Mouse (Mus musculus) hindbrain, embryonic 10.5 days (tissue): ENCODE measurements around the gene Man1a. TPM values are rescaled to one million over a fixed set of nuclear protein-coding genes. Genes with fewer than 3 reads are reported as not detected.

Source experiments
- DNase-seq: peaks from one replicate; pipeline ENCODE4 v3.0.0-alpha.2; 2017; ENCODE audit warnings: low spot score
- H3K27ac ChIP-seq: fragments of 300-500 bp; sonication (generic); 2 replicates; pipeline ENCODE4 v1.5.1; 2016; ENCODE audit warnings: mild to moderate bottlenecking, moderate library complexity
- H3K27me3 ChIP-seq: fragments of 300-500 bp; sonication (generic); 2 replicates; pipeline ENCODE4 v1.6.1; 2016; ENCODE audit warnings: mild to moderate bottlenecking; ENCODE audit not compliant: poor library complexity, insufficient read depth, severe bottlenecking
- H3K36me3 ChIP-seq: fragments of 300-500 bp; sonication (generic); 2 replicates; pipeline ENCODE4 v1.6.1; 2016; ENCODE audit warnings: mild to moderate bottlenecking, moderate library complexity
- H3K4me1 ChIP-seq: fragments of 300-500 bp; sonication (generic); replicated peaks from 2 replicates; pipeline ENCODE4 v1.6.1; 2016; ENCODE audit warnings: mild to moderate bottlenecking
- H3K4me3 ChIP-seq: fragments of 300-500 bp; sonication (generic); 2 replicates; pipeline ENCODE4 v1.5.1; 2016; ENCODE audit warnings: mild to moderate bottlenecking, moderate library complexity
- H3K9me3 ChIP-seq: fragments of 300-500 bp; sonication (generic); 2 replicates; pipeline ENCODE4 v1.6.1; 2016; ENCODE audit warnings: mild to moderate bottlenecking, moderate library complexity
- WGBS: fragments of 180-500 bp; shearing (Covaris S2); methylation state at CpG from one replicate; pipeline ENCODE4 v1.1.7; 2016; 5-methylcytosine and 5-hydroxymethylcytosine counted together
- polyA plus RNA-seq: library from polyadenylated mRNA; unstranded; fragments of >200 nt; fragmentation: Nextera tagmentation; extraction: Ambion mirVana; gene quantifications from 2 replicates; pipeline ENCODE4 v1.2.1, GENCODE M21; 2016

Man1a gene
- polyA plus RNA-seq, 1 experiment from 2014 or later: 2.1 TPM

DNA sequence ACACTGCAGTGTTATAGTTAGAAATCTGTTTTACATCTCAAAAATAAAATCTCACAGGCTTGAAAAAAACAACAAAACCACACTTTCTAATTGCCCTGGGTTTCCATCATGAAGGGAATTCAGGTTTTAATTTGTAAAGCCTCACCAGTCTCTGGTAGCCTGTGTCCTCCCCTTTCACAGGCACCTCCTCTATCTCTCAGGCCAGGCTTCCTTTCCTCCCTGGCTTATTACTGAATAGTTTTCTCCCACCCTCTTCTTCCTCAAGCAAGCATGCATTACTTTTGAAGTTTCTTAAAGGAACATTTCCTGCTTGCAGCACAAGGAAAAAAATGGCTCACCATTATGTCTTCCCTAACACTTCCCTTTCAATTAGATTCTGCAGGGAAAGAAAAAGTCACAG, 80.2 kb downstream of the Man1a start:
- no peaks in the 10 kb centered on the region for H3K27me3 ChIP-seq
- no peak overlapping the region for H3K4me3 ChIP-seq
- H3K4me1 ChIP-seq: no peaks in the 10 kb centered on the region
- DNase-seq: no peak
- H3K27ac ChIP-seq: no peak overlapping the region
- H3K36me3 ChIP-seq: no peaks in the 10 kb centered on the region
- no peaks in the 10 kb centered on the region for H3K9me3 ChIP-seq

DNA sequence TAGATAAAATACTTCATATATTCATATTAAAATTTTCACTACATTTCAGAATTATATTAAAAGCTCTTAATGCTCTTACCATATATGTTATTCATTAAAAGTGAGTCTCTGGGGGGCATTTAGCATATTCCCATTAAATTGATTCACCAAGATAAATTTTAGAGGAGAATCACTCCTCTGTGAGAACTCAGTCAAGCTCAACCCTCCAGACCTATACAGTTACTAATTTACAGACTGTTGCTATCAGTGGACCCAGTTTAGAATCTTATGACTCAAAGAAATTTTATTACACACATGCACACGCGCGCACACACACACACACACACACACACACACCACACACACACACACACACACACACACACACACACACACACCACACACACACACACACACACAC, 81.8 kb downstream of the Man1a start:
- H3K4me3 ChIP-seq: no peak overlapping the region
- DNase-seq: no peak
- no peaks in the 10 kb centered on the region for H3K4me1 ChIP-seq
- no peaks in the 10 kb centered on the region for H3K36me3 ChIP-seq
- H3K9me3 ChIP-seq: no peaks in the 10 kb centered on the region
- H3K27me3 ChIP-seq: no peaks in the 10 kb centered on the region
- no peak overlapping the region for H3K27ac ChIP-seq
- WGBS: 98% methylated on average over 3 of the region's 3 CpGs

GRCm38 (mm10) chr10:53990434-53990833, 86.0 kb downstream of the Man1a start:
- H3K4me1 ChIP-seq: no peaks in the 10 kb centered on the region
- H3K27ac ChIP-seq: no peak overlapping the region
- H3K27me3 ChIP-seq: no peaks in the 10 kb centered on the region
- no peak overlapping the region for H3K4me3 ChIP-seq
- H3K36me3 ChIP-seq: no peaks in the 10 kb centered on the region
- no peak for DNase-seq
- H3K9me3 ChIP-seq: no peaks in the 10 kb centered on the region
- 87% methylated on average over 4 of the region's 4 CpGs for WGBS

DNA sequence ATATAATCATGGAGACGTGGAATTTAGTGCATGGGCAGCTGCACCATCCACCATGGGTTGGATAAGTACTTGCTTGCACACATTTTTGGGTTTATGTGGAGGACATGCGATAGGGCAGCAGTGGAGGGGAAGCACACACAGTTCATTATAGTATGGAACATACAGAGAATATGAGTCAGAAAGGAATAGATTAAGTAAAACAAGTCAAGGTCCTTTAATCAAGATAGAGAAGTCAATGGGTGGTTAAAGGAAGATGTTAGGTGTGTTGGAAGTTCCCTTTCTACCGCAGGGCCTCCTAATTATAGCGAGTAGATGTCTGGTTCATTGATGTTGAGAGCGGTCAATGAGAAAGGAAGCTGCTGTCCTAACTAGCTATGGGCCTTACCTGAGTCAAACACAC, 91.5 kb downstream of the Man1a start:
- Histone ChIP-seq H3K4me1 (no peaks in the 10 kb centered on the region), H3K4me3 (no peak overlapping the region), H3K27me3 (no peaks in the 10 kb centered on the region), H3K27ac (no peak overlapping the region), H3K9me3 (no peaks in the 10 kb centered on the region), H3K36me3 (no peaks in the 10 kb centered on the region)
- WGBS: 95% methylated on average over 5 of the region's 5 CpGs
- no peak for DNase-seq

DNA sequence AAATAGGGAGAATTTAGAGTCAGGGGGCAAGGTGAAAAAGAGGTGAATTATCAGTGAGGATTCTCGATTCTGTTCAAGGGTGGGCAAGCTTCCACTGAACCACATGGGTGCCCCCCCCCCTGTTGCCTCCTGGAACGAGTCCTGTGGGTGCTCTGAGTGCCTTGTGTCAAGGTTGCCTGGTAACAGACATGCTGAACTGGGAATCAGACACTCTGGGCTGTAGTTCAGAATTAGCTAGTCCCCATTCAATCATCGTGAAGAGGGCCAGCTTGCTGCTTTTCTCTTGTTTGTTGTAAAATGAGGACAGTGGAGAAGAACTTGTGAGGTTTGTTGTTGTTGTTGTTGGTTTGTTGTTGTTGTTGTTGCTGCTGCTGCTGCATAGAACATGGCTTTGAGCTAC, 92.3 kb downstream of the Man1a start:
- no peaks in the 10 kb centered on the region for H3K36me3 ChIP-seq
- H3K4me1 ChIP-seq: no peaks in the 10 kb centered on the region
- no peaks in the 10 kb centered on the region for H3K27me3 ChIP-seq
- no peak overlapping the region for H3K4me3 ChIP-seq
- H3K9me3 ChIP-seq: no peaks in the 10 kb centered on the region
- H3K27ac ChIP-seq: no peak overlapping the region
- WGBS: 58% methylated on average over 3 of the region's 3 CpGs
- DNase-seq: no peak

DNA sequence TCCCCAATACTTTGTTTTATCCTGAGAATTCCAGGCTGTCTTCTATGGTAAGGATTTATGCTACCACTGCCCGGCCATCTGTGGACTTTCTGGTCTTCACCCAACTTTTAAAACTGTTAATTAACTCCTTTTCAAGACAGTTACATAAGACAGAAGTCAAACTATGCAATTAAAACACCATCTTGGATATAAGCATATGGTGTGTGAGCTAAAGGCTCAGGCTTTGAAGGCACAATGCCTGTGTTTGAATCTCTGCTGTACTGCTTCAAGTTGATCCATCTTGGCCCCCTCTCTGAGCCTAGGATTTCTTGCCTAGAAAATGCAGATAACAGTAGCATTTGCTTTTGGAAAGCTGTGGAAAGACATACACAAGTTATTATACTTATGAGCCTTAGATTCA, 97.8 kb downstream of the Man1a start:
- Histone ChIP-seq H3K36me3 (no peaks in the 10 kb centered on the region), H3K4me3 (no peak overlapping the region), H3K4me1 (no peaks in the 10 kb centered on the region), H3K27me3 (no peaks in the 10 kb centered on the region), H3K27ac (no peak overlapping the region), H3K9me3 (no peaks in the 10 kb centered on the region)
- DNase-seq: no peak
- WGBS: 83% methylated on average over 1 of the region's 1 CpGs

DNA sequence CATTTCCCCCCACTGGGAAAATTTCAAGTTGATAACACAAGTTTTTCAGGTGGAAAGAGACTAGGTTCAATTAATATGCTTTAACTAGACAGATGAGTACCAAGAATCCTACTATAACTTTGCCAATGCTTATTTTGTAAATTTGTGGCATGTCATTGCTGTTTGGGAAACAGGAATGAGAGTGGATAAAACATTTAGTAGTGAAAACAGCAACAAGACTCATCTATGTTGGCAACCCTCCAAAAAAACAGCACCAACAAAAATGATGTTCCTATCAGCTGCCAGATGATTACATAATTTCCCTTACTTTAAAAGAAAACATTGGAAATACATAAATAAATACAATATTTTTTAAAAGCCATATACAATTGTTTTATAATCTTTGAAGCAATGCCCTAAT, 102.2 kb downstream of the Man1a start:
- H3K27ac ChIP-seq: no peak overlapping the region
- no peaks in the 10 kb centered on the region for H3K27me3 ChIP-seq
- no peaks in the 10 kb centered on the region for H3K4me1 ChIP-seq
- no peak for DNase-seq
- H3K4me3 ChIP-seq: no peak overlapping the region
- no peaks in the 10 kb centered on the region for H3K36me3 ChIP-seq
- no peaks in the 10 kb centered on the region for H3K9me3 ChIP-seq

DNA sequence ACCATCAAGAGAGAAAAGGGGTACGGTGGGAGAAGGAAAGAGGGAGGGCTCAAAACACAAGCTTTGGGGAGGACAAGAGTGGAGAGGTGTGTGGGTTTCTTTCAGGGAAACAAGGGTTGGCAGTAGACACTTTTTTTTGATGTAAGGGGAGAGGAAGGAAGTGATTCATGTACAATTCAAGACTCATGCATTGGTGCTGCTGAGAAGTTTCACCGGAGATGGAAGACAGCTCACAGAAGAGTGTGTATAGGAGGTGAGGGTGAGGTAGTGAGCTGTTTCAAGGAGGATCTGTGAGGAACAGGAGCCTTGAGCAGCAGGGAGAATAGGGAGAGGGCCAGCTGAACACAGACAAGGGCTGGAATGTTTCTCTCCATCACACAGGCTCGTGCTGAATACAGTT, 116.7 kb downstream of the Man1a start:
- H3K27ac ChIP-seq: no peak overlapping the region
- 86% methylated on average over 3 of the region's 3 CpGs for WGBS
- no peak overlapping the region for H3K4me3 ChIP-seq
- DNase-seq: no peak
- H3K9me3 ChIP-seq: no peaks in the 10 kb centered on the region
- H3K27me3 ChIP-seq: no peaks in the 10 kb centered on the region
- no peaks in the 10 kb centered on the region for H3K36me3 ChIP-seq
- no peaks in the 10 kb centered on the region for H3K4me1 ChIP-seq

DNA sequence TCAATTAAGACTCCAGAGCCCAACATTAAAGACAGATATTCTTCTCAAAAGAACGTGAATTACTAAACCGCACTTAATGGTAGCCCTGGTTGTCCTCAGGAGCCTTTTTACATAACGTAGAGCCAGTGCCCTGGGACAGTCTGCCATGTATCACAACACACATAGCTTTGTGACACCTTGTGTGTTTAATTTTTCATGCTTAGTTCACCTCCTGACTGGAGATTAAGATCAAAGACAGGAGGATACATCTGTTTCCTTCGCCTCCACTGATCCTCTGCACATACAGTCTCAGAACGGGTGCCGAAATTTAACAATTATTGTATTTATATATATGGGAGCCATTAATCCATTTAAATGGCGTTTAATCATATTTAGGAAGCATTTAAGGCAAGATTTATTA, 134.8 kb downstream of the Man1a start:
- no peaks in the 10 kb centered on the region for H3K9me3 ChIP-seq
- H3K4me3 ChIP-seq: no peak overlapping the region
- H3K27ac ChIP-seq: no peak overlapping the region
- DNase-seq: no peak
- H3K36me3 ChIP-seq: no peaks in the 10 kb centered on the region
- no peaks in the 10 kb centered on the region for H3K27me3 ChIP-seq
- no peaks in the 10 kb centered on the region for H3K4me1 ChIP-seq
- 88% methylated on average over 7 of the region's 7 CpGs for WGBS

GRCm38 (mm10) chr10:53938199-53938598, 138.2 kb downstream of the Man1a start:
- H3K27me3 ChIP-seq: no peaks in the 10 kb centered on the region
- 89% methylated on average over 3 of the region's 3 CpGs for whole genome bisulfite sequencing

DNA sequence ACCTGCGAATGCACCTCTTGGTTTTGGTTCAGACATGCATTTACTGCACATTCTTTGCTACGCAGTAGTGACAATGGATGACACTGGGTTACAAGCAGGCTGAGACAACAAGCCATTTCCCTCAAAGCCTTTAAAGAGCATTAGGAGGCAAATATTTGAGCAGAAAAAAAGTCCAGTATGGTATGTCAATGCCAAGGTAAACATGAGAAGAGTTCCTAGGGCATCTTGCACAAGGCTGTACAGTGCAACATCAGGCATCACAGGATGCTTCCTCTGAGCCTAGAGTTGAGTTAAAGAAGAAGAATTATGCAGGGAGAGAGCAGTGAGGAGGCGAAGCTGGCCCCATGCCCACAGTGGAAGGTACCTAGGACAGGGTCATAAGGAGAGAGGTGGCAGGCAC, 140.3 kb downstream of the Man1a start:
- Histone ChIP-seq H3K9me3 (no peaks in the 10 kb centered on the region), H3K4me3 (no peak overlapping the region), H3K27me3 (no peaks in the 10 kb centered on the region), H3K36me3 (no peaks in the 10 kb centered on the region), H3K4me1 (no peaks in the 10 kb centered on the region), H3K27ac (no peak overlapping the region)
- DNase-seq: no peak
- 92% methylated on average over 3 of the region's 3 CpGs for WGBS

More at GRCm38 (mm10) chr10:53938199-53938598, 138.2 kb downstream of the Man1a start:
- H3K36me3 ChIP-seq: no peaks in the 10 kb centered on the region
- H3K27ac ChIP-seq: no peak overlapping the region
- DNase-seq: no peak
- no peak overlapping the region for H3K4me3 ChIP-seq
- no peaks in the 10 kb centered on the region for H3K9me3 ChIP-seq
- H3K4me1 ChIP-seq: no peaks in the 10 kb centered on the region

DNA sequence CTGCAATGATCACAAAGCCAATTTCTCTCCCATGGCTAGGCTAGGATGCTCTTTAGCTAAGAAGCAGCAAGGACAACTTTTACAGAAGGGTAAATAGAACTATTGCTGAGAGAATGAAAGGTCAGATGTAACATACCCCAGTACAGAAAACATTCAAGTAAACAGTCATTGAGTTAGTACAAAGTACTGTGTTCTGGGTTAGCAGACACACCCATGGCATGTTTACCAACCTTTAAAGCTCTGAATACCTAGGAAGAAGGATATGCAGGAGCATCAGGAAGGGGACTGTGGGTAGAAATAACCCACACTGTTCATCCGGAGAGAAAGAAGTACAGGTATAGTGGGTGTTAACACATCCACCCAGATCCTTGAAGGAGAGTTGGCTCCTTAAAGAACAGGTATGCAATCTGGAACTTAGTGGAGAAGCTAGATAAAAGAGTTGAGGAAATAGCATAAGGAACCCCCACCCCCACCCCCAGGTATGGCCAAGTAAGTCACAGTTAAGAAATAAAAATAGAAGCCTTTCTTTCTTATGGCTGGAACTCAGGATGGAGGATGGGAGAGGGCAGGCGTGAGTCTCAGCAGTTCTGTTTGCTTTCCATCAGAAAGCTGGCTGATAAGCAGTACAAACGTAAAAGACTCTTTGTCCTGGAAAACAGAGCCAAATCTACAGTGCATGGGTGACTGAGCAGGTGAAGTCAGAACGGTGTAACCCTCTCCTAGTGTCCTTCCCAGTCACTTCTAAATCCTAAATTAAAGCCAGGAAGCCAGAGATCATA, 146.5 kb downstream of the Man1a start:
- WGBS: 62% methylated on average over 4 of the region's 4 CpGs
- no peaks in the 10 kb centered on the region for H3K9me3 ChIP-seq
- H3K36me3 ChIP-seq: no peaks in the 10 kb centered on the region

DNA sequence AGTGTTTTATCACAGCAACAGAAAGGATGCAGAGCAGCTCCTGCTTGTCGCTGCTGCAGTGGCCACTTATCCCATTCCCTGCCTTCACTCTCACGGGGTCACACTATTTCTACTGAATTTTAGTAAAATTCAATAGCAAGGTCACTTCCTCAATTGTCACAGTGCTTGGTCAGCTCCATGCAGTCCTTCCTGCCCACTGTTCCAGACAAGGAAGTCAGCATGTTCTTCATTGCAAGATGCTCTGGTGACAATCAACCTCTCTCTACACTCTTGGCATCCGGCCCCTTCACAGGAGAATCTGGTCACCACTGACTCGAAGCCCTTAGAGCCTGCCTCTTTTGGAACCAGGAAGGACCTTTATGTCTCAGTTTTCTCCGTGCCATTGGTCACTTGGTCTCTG, 148.5 kb downstream of the Man1a start:
- DNase-seq: no peak
- H3K4me1 ChIP-seq: no peaks in the 10 kb centered on the region
- H3K4me3 ChIP-seq: no peak overlapping the region
- no peak overlapping the region for H3K27ac ChIP-seq
- H3K27me3 ChIP-seq: no peaks in the 10 kb centered on the region
- no peaks in the 10 kb centered on the region for H3K36me3 ChIP-seq
- 88% methylated on average over 5 of the region's 5 CpGs for WGBS
- no peaks in the 10 kb centered on the region for H3K9me3 ChIP-seq

More for the DNA sequence above, 146.5 kb downstream of the Man1a start:
- no peaks in the 10 kb centered on the region for H3K27me3 ChIP-seq
- no peak for DNase-seq
- H3K4me3 ChIP-seq: no peak overlapping the region
- H3K4me1 ChIP-seq: no peaks in the 10 kb centered on the region
- H3K27ac ChIP-seq: no peak overlapping the region

DNA sequence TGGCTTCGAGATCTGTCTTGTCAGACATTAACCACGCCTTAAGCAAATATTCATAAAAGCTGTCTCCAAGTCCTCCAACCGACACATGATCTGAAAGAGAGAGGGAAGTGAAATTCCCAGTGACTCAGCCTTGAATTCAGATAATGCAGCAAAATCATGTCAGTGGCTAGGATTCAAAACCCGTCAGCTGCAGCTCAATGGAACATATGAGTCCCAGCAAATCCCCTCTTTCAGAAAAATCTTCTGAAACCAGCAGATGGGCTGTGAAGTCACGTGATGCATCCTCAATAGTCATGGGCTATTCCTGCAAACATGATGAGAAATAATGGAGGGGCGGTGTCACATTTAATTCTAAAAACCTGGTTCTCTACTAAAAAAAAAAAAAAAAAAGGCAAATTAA, 151.0 kb downstream of the Man1a start:
- 89% methylated on average over 6 of the region's 6 CpGs for WGBS
- H3K4me1 ChIP-seq: no peaks in the 10 kb centered on the region
- no peak for DNase-seq
- H3K36me3 ChIP-seq: no peaks in the 10 kb centered on the region
- no peaks in the 10 kb centered on the region for H3K9me3 ChIP-seq
- no peak overlapping the region for H3K4me3 ChIP-seq
- no peaks in the 10 kb centered on the region for H3K27me3 ChIP-seq
- no peak overlapping the region for H3K27ac ChIP-seq
